Mouse (Mus musculus): ENCODE measurements around the gene Ccdc194. TPM values are rescaled to one million over a fixed set of nuclear protein-coding genes. Genes with fewer than 3 reads are reported as not detected.

The Ccdc194 gene
- total RNA-seq (2021) = not detected
- long read RNA-seq = 0 reads

- no peak for DNase-seq (ENCODE audit: low spot score in 2 of 2)
Measured at GRCm38 (mm10) chr8:71525226-71526050, at the start of gene Ccdc194. Ccdc194 (minus strand) TSS chr8:71525711.

- no peak for DNase-seq (ENCODE audit: low spot score in 2 of 2)
Measured at GRCm38 (mm10) chr8:71575020-71575419, 49.5 kb upstream of the Ccdc194 start.

- DNase-seq (ENCODE audit: low spot score in 2 of 2) = no peak
Measured at GRCm38 (mm10) chr8:71574426-71574825, 48.9 kb upstream of the Ccdc194 start.

- peak; percentile 87 to 91 for DNase-seq (ENCODE audit: low spot score in 2 of 2)
Measured at GRCm38 (mm10) chr8:71572847-71573633, 47.5 kb upstream of the Ccdc194 start.

- no peak for DNase-seq (ENCODE audit: low spot score in 2 of 2)
Measured at GRCm38 (mm10) chr8:71572077-71572476, 46.6 kb upstream of the Ccdc194 start.

- DNase-seq (ENCODE audit: low spot score in 2 of 2) = peak; percentile 90 to 95
Measured at GRCm38 (mm10) chr8:71570291-71570954, 44.9 kb upstream of the Ccdc194 start.

GRCm38 (mm10) chr8:71569366-71570290, 44.1 kb upstream of the Ccdc194 start:
- DNase-seq (ENCODE audit: low spot score in 2 of 2) = peak; percentile 89 to 90

- DNase-seq (ENCODE audit: low spot score in 2 of 2) = peak in 1 of 2 experiments; percentile 52
Measured at GRCm38 (mm10) chr8:71568941-71569340, 43.4 kb upstream of the Ccdc194 start.

- peak; percentile 77 to 87 for DNase-seq (ENCODE audit: low spot score in 2 of 2)
Measured at GRCm38 (mm10) chr8:71568387-71568937, 43.0 kb upstream of the Ccdc194 start, which contains the start of gene Slc27a1. Slc27a1 (plus strand) TSS chr8:71568882.

- no peak for DNase-seq (ENCODE audit: low spot score in 2 of 2)
Measured at GRCm38 (mm10) chr8:71567587-71567986, 42.1 kb upstream of the Ccdc194 start.

GRCm38 (mm10) chr8:71566501-71566900, 41.0 kb upstream of the Ccdc194 start, which contains the start of gene Nxnl1:
Nxnl1 (minus strand) TSS chr8:71566601.
- DNase-seq (ENCODE audit: low spot score in 2 of 2) = no peak

- no peak for DNase-seq (ENCODE audit: low spot score in 2 of 2)
Measured at GRCm38 (mm10) chr8:71563992-71564391, 38.5 kb upstream of the Ccdc194 start.

- peak; percentile 80 to 84 for DNase-seq (ENCODE audit: low spot score in 2 of 2)
Measured at GRCm38 (mm10) chr8:71562751-71563150, 37.2 kb upstream of the Ccdc194 start.

GRCm38 (mm10) chr8:71561401-71561800, 35.9 kb upstream of the Ccdc194 start:
- DNase-seq (ENCODE audit: low spot score in 2 of 2) = peak; percentile 69 to 75

GRCm38 (mm10) chr8:71560765-71561164, 35.3 kb upstream of the Ccdc194 start:
- no peak for DNase-seq (ENCODE audit: low spot score in 2 of 2)

GRCm38 (mm10) chr8:71560071-71560470, 34.6 kb upstream of the Ccdc194 start:
- no peak for DNase-seq (ENCODE audit: low spot score in 2 of 2)

GRCm38 (mm10) chr8:71558958-71559690, 33.6 kb upstream of the Ccdc194 start:
- no peak for DNase-seq (ENCODE audit: low spot score in 2 of 2)

- no peak for DNase-seq (ENCODE audit: low spot score in 2 of 2)
Measured at GRCm38 (mm10) chr8:71558071-71558957, 32.8 kb upstream of the Ccdc194 start, which contains the start of gene Tmem221. Tmem221 (minus strand) TSS chr8:71558871.

All from layer of hippocampus, postnatal 10 days (tissue).